Mouse (Mus musculus) lung, embryonic 14.5 days (tissue): ENCODE results near the gene Tmem119. TPM values are rescaled to one million over a fixed set of nuclear protein-coding genes. Genes with fewer than 3 reads are reported as not detected.

Source experiments
- ATAC-seq: fragments of 200-750 bp; cut with Nextera tagmentation; 2 replicates; pipeline ENCODE4 v1.8.0; 2017; ENCODE audit warnings: mild to moderate bottlenecking, moderate TSS enrichment, moderate library complexity; ENCODE audit not compliant: insufficient read depth
- DNase-seq: peaks from one replicate; pipeline ENCODE4 v3.0.0-alpha.2; 2015
- H3K27ac ChIP-seq: fragments of 300-500 bp; sonication (generic); 2 replicates; pipeline ENCODE4 v1.5.1; 2014; ENCODE audit warnings: low read depth, mild to moderate bottlenecking, moderate library complexity
- H3K27me3 ChIP-seq: fragments of 300-500 bp; sonication (generic); 2 replicates; pipeline ENCODE4 v1.6.1; 2014; ENCODE audit warnings: low read length, control low read depth; ENCODE audit not compliant: insufficient read depth
- H3K36me3 ChIP-seq: fragments of 300-500 bp; sonication (generic); 2 replicates; pipeline ENCODE4 v1.6.1; 2014; ENCODE audit warnings: control low read depth; ENCODE audit not compliant: insufficient read depth
- H3K4me1 ChIP-seq: fragments of 300-500 bp; sonication (generic); 2 replicates; pipeline ENCODE4 v1.6.1; 2014; ENCODE audit warnings: antibody characterized with exemption, control low read depth; ENCODE audit not compliant: insufficient read depth
- H3K4me2 ChIP-seq: fragments of 300-500 bp; sonication (generic); 2 replicates; pipeline ENCODE4 v1.6.1; 2014; ENCODE audit warnings: mild to moderate bottlenecking
- H3K4me3 ChIP-seq: fragments of 300-500 bp; sonication (generic); 2 replicates; pipeline ENCODE4 v1.5.1; 2014; ENCODE audit warnings: low read depth, low read length
- H3K9ac ChIP-seq: fragments of 300-500 bp; sonication (generic); 2 replicates; pipeline ENCODE4 v1.6.1; 2014
- H3K9me3 ChIP-seq: fragments of 300-500 bp; sonication (generic); 2 replicates; pipeline ENCODE4 v1.6.1; 2016; ENCODE audit warnings: low read depth, low read length, control low read depth
- CTCF ChIP-seq: IDR thresholded peaks from 2 replicates; pipeline ENCODE4 v1.5.1; 2016; ENCODE audit warnings: antibody characterized with exemption, low read depth
- WGBS: fragments of 180-500 bp; shearing (Covaris S2); extraction: QIAGEN DNeasy Blood & Tissue Kit; methylation state at CpG from one replicate; pipeline ENCODE4 v1.1.7; 2014; 5-methylcytosine and 5-hydroxymethylcytosine counted together
- polyA plus RNA-seq: library from polyadenylated mRNA; unstranded; fragments of >200 nt; fragmentation: Nextera tagmentation; extraction: Ambion mirVana; gene quantifications from 2 replicates; pipeline ENCODE4 v1.2.1, GENCODE M21; 2014

Gene Tmem119
- polyA plus RNA-seq, 1 experiment from 2014 or later: 23.6 TPM

GRCm38 (mm10) chr5:113842244-113842643, 41.9 kb upstream of the Tmem119 start:
- DNase-seq: no peak
- Histone ChIP-seq H3K36me3 (peaks cover 63% of the 10 kb centered on the region), H3K4me2 (no peak overlapping the region), H3K9ac (no peak overlapping the region), H3K9me3 (no peaks in the 10 kb centered on the region), H3K4me1 (no peaks in the 10 kb centered on the region; the same call in 1 of the 2 replicates), H3K27me3 (no peaks in the 10 kb centered on the region), H3K4me3 (no peak overlapping the region), H3K27ac (no peak overlapping the region)
- no peak for ATAC-seq
- TF ChIP-seq CTCF: no peak
- WGBS: 73% methylated on average over 9 of the region's 9 CpGs

- Histone ChIP-seq H3K36me3 (peaks cover 56% of the 10 kb centered on the region), H3K9ac (no peak overlapping the region), H3K4me2 (no peak overlapping the region), H3K4me1 (no peaks in the 10 kb centered on the region; the same call in 1 of the 2 replicates), H3K27ac (no peak overlapping the region; the same call in 1 of the 2 replicates), H3K9me3 (no peaks in the 10 kb centered on the region), H3K4me3 (no peak overlapping the region), H3K27me3 (no peaks in the 10 kb centered on the region)
- DNase-seq (peak; percentile 58), ATAC-seq (no peak)
- no peak for TF ChIP-seq CTCF
- 52% methylated on average over 23 of the region's 23 CpGs for WGBS
These were observed 41.2 kb upstream of the Tmem119 start for GRCm38 (mm10) chr5:113841243-113842225.

- Histone ChIP-seq H3K4me1 (no peaks in the 10 kb centered on the region; the same call in 1 of the 2 replicates), H3K4me3 (no peak overlapping the region), H3K9ac (no peak overlapping the region), H3K27ac (no peak overlapping the region), H3K27me3 (no peaks in the 10 kb centered on the region), H3K36me3 (peaks cover 45% of the 10 kb centered on the region), H3K9me3 (no peaks in the 10 kb centered on the region), H3K4me2 (no peak overlapping the region)
- 84% methylated on average over 4 of the region's 4 CpGs for WGBS
- DNase-seq (no peak), ATAC-seq (no peak)
- no peak for TF ChIP-seq CTCF
These were observed 40.1 kb upstream of the Tmem119 start for GRCm38 (mm10) chr5:113840443-113840842.

GRCm38 (mm10) chr5:113836961-113837360, 36.6 kb upstream of the Tmem119 start:
- ATAC-seq (no peak), DNase-seq (no peak)
- Histone ChIP-seq H3K27ac (no peak overlapping the region), H3K36me3 (peaks cover 12% of the 10 kb centered on the region; the same call in 1 of the 2 replicates), H3K9ac (no peak overlapping the region), H3K4me2 (no peak overlapping the region), H3K9me3 (no peaks in the 10 kb centered on the region), H3K27me3 (no peaks in the 10 kb centered on the region), H3K4me1 (no peaks in the 10 kb centered on the region), H3K4me3 (no peak overlapping the region)
- TF ChIP-seq CTCF: no peak
- 78% methylated on average over 10 of the region's 10 CpGs for WGBS

GRCm38 (mm10) chr5:113833316-113833947, 33.1 kb upstream of the Tmem119 start:
- Histone ChIP-seq H3K4me3 (no peak overlapping the region), H3K9me3 (no peaks in the 10 kb centered on the region), H3K36me3 (no peaks in the 10 kb centered on the region), H3K4me2 (no peak overlapping the region), H3K27ac (no peak overlapping the region), H3K4me1 (no peaks in the 10 kb centered on the region), H3K27me3 (no peaks in the 10 kb centered on the region), H3K9ac (no peak overlapping the region)
- 49% methylated on average over 16 of the region's 16 CpGs for WGBS
- ATAC-seq: no peak
- DNase-seq: no peak
- TF ChIP-seq CTCF: no peak

- no peak within 1 kb of the TSS for H3K27ac ChIP-seq
- no peak within 1 kb of the TSS for H3K4me3 ChIP-seq
- H3K4me2 ChIP-seq: no peak within 1 kb of the TSS
- no peaks in the 10 kb centered on the region for H3K4me1 ChIP-seq
- H3K9ac ChIP-seq: no peak within 1 kb of the TSS
- no peaks in the 10 kb centered on the region for H3K9me3 ChIP-seq
- no peak for TF ChIP-seq CTCF
- no peaks in the 10 kb centered on the region for H3K27me3 ChIP-seq
- H3K36me3 ChIP-seq: no peaks in the 10 kb centered on the region
- 33% methylated on average over 8 of the region's 8 CpGs for WGBS
- ATAC-seq (no peak), DNase-seq (no peak)
These were observed 32.2 kb upstream of the Tmem119 start, which contains the start of gene Selplg for GRCm38 (mm10) chr5:113832490-113832901. Selplg (minus strand) TSS chr5:113832644.

- H3K36me3 ChIP-seq: no peaks in the 10 kb centered on the region
- H3K9ac ChIP-seq: no peak overlapping the region
- H3K4me1 ChIP-seq: no peaks in the 10 kb centered on the region
- H3K27ac ChIP-seq: no peak overlapping the region
- ATAC-seq (no peak), DNase-seq (no peak)
- no peaks in the 10 kb centered on the region for H3K27me3 ChIP-seq
- no peak for TF ChIP-seq CTCF
- no peak overlapping the region for H3K4me3 ChIP-seq
- no peak overlapping the region for H3K4me2 ChIP-seq
- 28% methylated on average over 3 of the region's 3 CpGs for WGBS
- no peaks in the 10 kb centered on the region for H3K9me3 ChIP-seq
These were observed 31.4 kb upstream of the Tmem119 start for GRCm38 (mm10) chr5:113831741-113832140.
